Mouse (Mus musculus) kidney, postnatal 4 days (tissue): ENCODE data around the gene Gm37240.

Source experiments
- DNase-seq, 2 experiments: peaks; one replicate each; pipeline ENCODE4 v3.0.0; 2021; ENCODE audit warnings: mixed read lengths in 2 of 2

The Gm37240 gene

GRCm38 (mm10) chr3:84480006-84480897 lies 1407.1 kb downstream of the Gm37240 start, which contains the start of gene Fhdc1:
Gene Fhdc1 (minus strand): TSS chr3:84480429.
- DNase-seq: peak; percentile 78 to 86

- peak; percentile 72 to 81 for DNase-seq
Measured at GRCm38 (mm10) chr3:84479293-84480005, 1407.9 kb downstream of the Gm37240 start.

- no peak for DNase-seq
Measured at GRCm38 (mm10) chr3:84478896-84479292, 1408.4 kb downstream of the Gm37240 start.

- DNase-seq: no peak
Measured at GRCm38 (mm10) chr3:84478195-84478594, 1409.1 kb downstream of the Gm37240 start.

GRCm38 (mm10) chr3:84477498-84477897 lies 1409.8 kb downstream of the Gm37240 start:
- no peak for DNase-seq

GRCm38 (mm10) chr3:84474981-84475775 lies 1412.1 kb downstream of the Gm37240 start:
- DNase-seq: no peak

GRCm38 (mm10) chr3:84474398-84474797 lies 1412.9 kb downstream of the Gm37240 start:
- DNase-seq: no peak

GRCm38 (mm10) chr3:84472955-84473354 lies 1414.4 kb downstream of the Gm37240 start:
- DNase-seq: no peak

- no peak for DNase-seq
Measured at GRCm38 (mm10) chr3:84472527-84472926, 1414.8 kb downstream of the Gm37240 start.

GRCm38 (mm10) chr3:84471146-84471545 lies 1416.2 kb downstream of the Gm37240 start:
- no peak for DNase-seq

GRCm38 (mm10) chr3:84468111-84468453 lies 1419.2 kb downstream of the Gm37240 start:
- DNase-seq: no peak

GRCm38 (mm10) chr3:84467419-84468110 lies 1419.8 kb downstream of the Gm37240 start:
- DNase-seq: peak; percentile 43 to 63

- no peak for DNase-seq
Measured at GRCm38 (mm10) chr3:84465822-84466500, 1421.4 kb downstream of the Gm37240 start.

GRCm38 (mm10) chr3:84461687-84462086 lies 1425.6 kb downstream of the Gm37240 start:
- DNase-seq: no peak

- peak; percentile 64 to 68 for DNase-seq
Measured at GRCm38 (mm10) chr3:84460952-84461351, 1426.4 kb downstream of the Gm37240 start.

GRCm38 (mm10) chr3:84460499-84460898 lies 1426.8 kb downstream of the Gm37240 start:
- DNase-seq: no peak

GRCm38 (mm10) chr3:84455733-84456417 lies 1431.4 kb downstream of the Gm37240 start:
- no peak for DNase-seq

- DNase-seq: no peak
Measured at GRCm38 (mm10) chr3:84450651-84451050, 1436.7 kb downstream of the Gm37240 start.

- no peak for DNase-seq
Measured at GRCm38 (mm10) chr3:84449015-84449414, 1438.3 kb downstream of the Gm37240 start.

- no peak for DNase-seq
Measured at GRCm38 (mm10) chr3:84447803-84448202, 1439.5 kb downstream of the Gm37240 start.
